Mouse (Mus musculus): ENCODE measurements around the gene Gm10192. TPM values are rescaled to one million over a fixed set of nuclear protein-coding genes. Genes with fewer than 3 reads are reported as not detected.
"Not testable (repeated sequence)": the region's sequence is repeated elsewhere in the genome, so short reads cannot be mapped to it uniquely, and the experiment has no call there.

Gm10192 gene
- not detected in 2 replicates for total RNA-seq (2014; rRNA removed)
- polyA plus RNA-seq (2015; fragmentation: Nextera tagmentation; extraction: Ambion mirVana) = not detected in 2 replicates

GRCm38 (mm10) chr4:97183066-97183465, at the start of gene Gm10192:
Gm10192 (minus strand) TSS chr4:97183166.
- DNase-seq (ENCODE audit: low spot score); H3K4me3 ChIP-seq (ENCODE audit: low read length); H3K4me1 ChIP-seq (ENCODE audit: insufficient read depth, low read length); H3K27ac ChIP-seq; ATAC-seq; H3K36me3 ChIP-seq (ENCODE audit: insufficient read depth, low read length); H3K4me2 ChIP-seq (ENCODE audit: low read depth, low read length); H3K9me3 ChIP-seq (ENCODE audit: low read length); H3K27me3 ChIP-seq (ENCODE audit: insufficient read depth, low read length); H3K9ac ChIP-seq (replicated peaks; ENCODE audit: low read length): not testable (repeated sequence)

DNA sequence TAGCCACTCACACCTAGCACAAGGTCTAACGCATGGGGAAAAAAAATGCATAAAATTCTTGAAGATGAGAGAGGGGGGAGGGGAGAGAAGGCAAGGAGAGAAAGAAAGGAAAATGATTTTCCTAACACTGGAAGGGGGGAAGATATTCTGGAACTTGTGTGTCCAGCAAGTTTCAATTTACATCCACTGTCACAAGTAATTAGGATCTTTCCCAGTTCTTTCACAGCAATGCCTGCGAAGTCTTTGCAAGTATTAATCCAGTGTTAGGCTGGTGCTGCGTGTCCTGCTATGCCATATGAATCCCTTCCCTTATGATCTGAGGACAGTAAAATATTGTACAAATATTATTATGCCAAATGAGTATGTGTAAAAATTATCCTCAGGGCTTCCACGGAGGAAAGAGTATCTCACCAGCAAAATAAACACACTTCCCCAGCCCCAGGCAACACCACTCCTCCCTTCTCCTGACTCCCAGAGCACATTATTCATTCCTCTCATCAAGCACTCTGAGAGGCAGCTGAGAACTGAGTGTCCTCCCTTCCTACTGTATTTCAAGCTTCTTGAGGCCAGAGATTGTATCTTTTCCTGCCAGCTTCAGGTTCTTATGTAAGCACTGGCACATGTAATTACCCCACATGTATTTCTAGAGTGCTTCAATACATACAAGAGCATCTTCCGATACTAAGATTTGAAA, 47.6 kb upstream of the Gm10192 start:
- Histone ChIP-seq H3K27me3 (ENCODE audit: insufficient read depth, low read length) (no peaks in the 10 kb centered on the region), H3K27ac (no peak overlapping the region), H3K4me3 (ENCODE audit: low read length) (no peak overlapping the region), H3K9ac (replicated peaks; ENCODE audit: low read length) (no peak overlapping the region), H3K36me3 (ENCODE audit: insufficient read depth, low read length) (no peaks in the 10 kb centered on the region), H3K4me1 (ENCODE audit: insufficient read depth, low read length) (no peaks in the 10 kb centered on the region), H3K4me2 (ENCODE audit: low read depth, low read length) (no peak overlapping the region), H3K9me3 (ENCODE audit: low read length) (no peaks in the 10 kb centered on the region)
- DNase-seq (ENCODE audit: low spot score) (no peak), ATAC-seq (no peak)
- TF ChIP-seq CTCF (IDR thresholded peaks at IDR 0.05; ENCODE audit: low read depth) = no peak
- 59% methylated on average over 5 of the region's 5 CpGs for WGBS

GRCm38 (mm10) chr4:97219701-97220100, 36.7 kb upstream of the Gm10192 start:
- H3K4me1 ChIP-seq (ENCODE audit: insufficient read depth, low read length) = no peaks in the 10 kb centered on the region
- DNase-seq (ENCODE audit: low spot score) (no peak), ATAC-seq (no peak)
- no peak overlapping the region for H3K27ac ChIP-seq
- TF ChIP-seq CTCF (IDR thresholded peaks at IDR 0.05; ENCODE audit: low read depth) = no peak
- no peak overlapping the region for H3K9ac ChIP-seq (replicated peaks; ENCODE audit: low read length)
- H3K9me3 ChIP-seq (ENCODE audit: low read length) = no peaks in the 10 kb centered on the region
- no peak overlapping the region for H3K4me3 ChIP-seq (ENCODE audit: low read length)
- no peak overlapping the region for H3K4me2 ChIP-seq (ENCODE audit: low read depth, low read length)
- no peaks in the 10 kb centered on the region for H3K36me3 ChIP-seq (ENCODE audit: insufficient read depth, low read length)
- H3K27me3 ChIP-seq (ENCODE audit: insufficient read depth, low read length) = no peaks in the 10 kb centered on the region
- 89% methylated on average over 2 of the region's 2 CpGs for WGBS

DNA sequence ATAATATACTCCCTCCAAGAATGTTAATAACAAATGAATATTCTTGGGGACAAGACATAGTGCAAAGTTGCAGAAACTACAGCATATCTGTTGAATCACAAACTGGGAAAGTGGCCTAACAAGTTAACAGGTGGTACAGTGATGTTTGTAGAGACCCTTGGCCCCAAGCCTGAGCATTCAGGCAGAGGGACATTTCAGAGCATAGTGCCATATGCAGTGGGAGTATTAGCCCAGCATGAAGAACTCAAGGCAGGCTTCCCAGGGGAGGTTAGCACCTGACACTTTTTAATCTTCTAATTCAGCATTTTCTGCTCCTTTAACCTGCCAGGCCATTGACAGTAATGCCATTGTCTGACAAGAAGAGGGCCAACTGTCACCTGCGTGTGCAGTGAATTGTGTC, 34.9 kb upstream of the Gm10192 start:
- Histone ChIP-seq H3K27me3 (ENCODE audit: insufficient read depth, low read length) (no peaks in the 10 kb centered on the region), H3K4me1 (ENCODE audit: insufficient read depth, low read length) (no peaks in the 10 kb centered on the region), H3K9ac (replicated peaks; ENCODE audit: low read length) (no peak overlapping the region), H3K27ac (no peak overlapping the region), H3K36me3 (ENCODE audit: insufficient read depth, low read length) (no peaks in the 10 kb centered on the region), H3K4me3 (ENCODE audit: low read length) (no peak overlapping the region), H3K9me3 (ENCODE audit: low read length) (no peaks in the 10 kb centered on the region), H3K4me2 (ENCODE audit: low read depth, low read length) (no peak overlapping the region)
- TF ChIP-seq CTCF (IDR thresholded peaks at IDR 0.05; ENCODE audit: low read depth) = no peak
- peak; percentile 67 for DNase-seq (ENCODE audit: low spot score)
- peak; percentile 47; the same call in 1 of the 2 replicates for ATAC-seq
- 69% methylated on average over 1 of the region's 1 CpGs for WGBS

- no peak overlapping the region for H3K4me2 ChIP-seq (ENCODE audit: low read depth, low read length)
- ATAC-seq (no peak), DNase-seq (ENCODE audit: low spot score) (no peak)
- TF ChIP-seq CTCF (IDR thresholded peaks at IDR 0.05; ENCODE audit: low read depth) = no peak
- no peaks in the 10 kb centered on the region for H3K27me3 ChIP-seq (ENCODE audit: insufficient read depth, low read length)
- no peaks in the 10 kb centered on the region for H3K4me1 ChIP-seq (ENCODE audit: insufficient read depth, low read length)
- no peak overlapping the region for H3K4me3 ChIP-seq (ENCODE audit: low read length)
- no peak overlapping the region for H3K27ac ChIP-seq
- no peaks in the 10 kb centered on the region for H3K36me3 ChIP-seq (ENCODE audit: insufficient read depth, low read length)
- no peak overlapping the region for H3K9ac ChIP-seq (replicated peaks; ENCODE audit: low read length)
- no peaks in the 10 kb centered on the region for H3K9me3 ChIP-seq (ENCODE audit: low read length)
Measured at GRCm38 (mm10) chr4:97212514-97212913, 29.5 kb upstream of the Gm10192 start.

DNA sequence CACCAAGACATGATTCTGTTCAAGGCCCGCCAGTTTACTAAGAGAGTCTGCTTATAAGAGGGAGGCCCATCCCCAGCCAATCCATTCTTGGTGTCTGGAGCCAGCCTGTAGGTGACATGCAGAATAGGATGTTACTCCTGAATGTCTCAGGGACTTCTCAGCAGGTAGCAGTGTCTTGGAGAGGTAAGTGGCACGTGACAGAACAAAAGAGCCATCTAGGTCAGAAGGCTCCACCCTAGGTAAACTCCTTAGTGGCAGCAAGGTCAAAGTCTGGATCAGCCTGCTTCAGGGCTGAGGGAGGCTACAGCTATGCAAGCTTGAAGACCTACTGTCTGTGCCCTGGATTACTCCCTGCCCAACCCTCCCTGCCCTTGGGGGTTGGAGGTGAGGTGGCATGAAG, 20.0 kb upstream of the Gm10192 start:
- not testable (repeated sequence) for H3K9me3 ChIP-seq (ENCODE audit: low read length); H3K4me3 ChIP-seq (ENCODE audit: low read length); H3K36me3 ChIP-seq (ENCODE audit: insufficient read depth, low read length); H3K4me1 ChIP-seq (ENCODE audit: insufficient read depth, low read length); H3K27ac ChIP-seq; ATAC-seq; DNase-seq (ENCODE audit: low spot score); H3K27me3 ChIP-seq (ENCODE audit: insufficient read depth, low read length); H3K9ac ChIP-seq (replicated peaks; ENCODE audit: low read length); H3K4me2 ChIP-seq (ENCODE audit: low read depth, low read length)
- 72% methylated on average over 2 of the region's 2 CpGs for WGBS

- DNase-seq (ENCODE audit: low spot score) = peak; percentile 68
- ATAC-seq = peak; percentile 70; the same call in 1 of the 2 replicates
Measured at GRCm38 (mm10) chr4:97193176-97193575, 10.2 kb upstream of the Gm10192 start.

More at GRCm38 (mm10) chr4:97193176-97193575, 10.2 kb upstream of the Gm10192 start:
- no peaks in the 10 kb centered on the region for H3K27me3 ChIP-seq (ENCODE audit: insufficient read depth, low read length)
- peak overlapping the region; percentile 51; the same call in 1 of the 2 replicates for H3K27ac ChIP-seq
- no peak for TF ChIP-seq CTCF (IDR thresholded peaks at IDR 0.05; ENCODE audit: low read depth)
- no peak overlapping the region for H3K4me3 ChIP-seq (ENCODE audit: low read length)
- H3K9ac ChIP-seq (replicated peaks; ENCODE audit: low read length) = no peak overlapping the region
- H3K4me1 ChIP-seq (ENCODE audit: insufficient read depth, low read length) = 0 out of 2 replicates have a peak, but pooled peaks cover 4% of the 10 kb centered on the region
- WGBS = 16% methylated on average over 4 of the region's 4 CpGs
- no peaks in the 10 kb centered on the region for H3K36me3 ChIP-seq (ENCODE audit: insufficient read depth, low read length)
- H3K4me2 ChIP-seq (ENCODE audit: low read depth, low read length) = no peak overlapping the region
- no peaks in the 10 kb centered on the region for H3K9me3 ChIP-seq (ENCODE audit: low read length)

All from hindbrain, postnatal 0 days (tissue).